Mouse (Mus musculus) myocyte (in vitro differentiated cells): Measurements from ENCODE around the gene Glra1. TPM values are rescaled to one million over a fixed set of nuclear protein-coding genes. Genes with fewer than 3 reads are reported as not detected.

Experiments used
- H3K27me3 ChIP-seq: one replicate; pipeline ENCODE4 v1.6.1; 2011; ENCODE audit not compliant: control insufficient read depth, insufficient read depth, insufficient read length
- H3K36me3 ChIP-seq: one replicate; pipeline ENCODE4 v1.6.1; 2011; ENCODE audit not compliant: control insufficient read depth, insufficient read depth
- H3K4me2 ChIP-seq: one replicate; pipeline ENCODE4 v1.6.1; 2011; ENCODE audit warnings: low read depth, control low read depth
- H3K4me3 ChIP-seq: one replicate; pipeline ENCODE4 v1.5.1; 2011; ENCODE audit warnings: mild to moderate bottlenecking, control low read depth, moderate library complexity
- H3K79me2 ChIP-seq: one replicate; pipeline ENCODE4 v1.6.1; 2011; ENCODE audit not compliant: control insufficient read depth, insufficient read depth
- H3ac ChIP-seq: one replicate; pipeline ENCODE4 v1.6.1; 2011; ENCODE audit not compliant: control insufficient read depth, insufficient read length
- CEBPB ChIP-seq: IDR thresholded peaks from 2 replicates; pipeline ENCODE4 v1.6.1; 2011; ENCODE audit warnings: mild to moderate bottlenecking, moderate library complexity; ENCODE audit not compliant: poor library complexity, insufficient read depth, severe bottlenecking
- E2F4 ChIP-seq: IDR thresholded peaks from one replicate; pipeline ENCODE4 v1.6.1; 2011; ENCODE audit warnings: mild to moderate bottlenecking, control low read depth, moderate library complexity; ENCODE audit not compliant: insufficient read depth
- MAX ChIP-seq: IDR thresholded peaks from one replicate; pipeline ENCODE4 v1.6.1; 2011; ENCODE audit warnings: low read depth, mild to moderate bottlenecking, control low read depth
- MYOD1 ChIP-seq, 3 experiments: IDR thresholded peaks; one replicate each; pipeline ENCODE4 v1.6.1; 2011; ENCODE audit warnings: control low read depth in 2 of 3, low read depth in 2 of 3, mild to moderate bottlenecking in 2 of 3, moderate library complexity in 1 of 3; ENCODE audit not compliant: insufficient read length in 2 of 3, control insufficient read depth in 1 of 3
- MYOG ChIP-seq, 3 experiments: IDR thresholded peaks; one replicate each; pipeline ENCODE4 v1.6.1; 2011; ENCODE audit warnings: control low read depth in 2 of 3, low read depth in 2 of 3, mild to moderate bottlenecking in 2 of 3; ENCODE audit not compliant: insufficient read length in 2 of 3, control insufficient read depth in 1 of 3, insufficient read depth in 1 of 3
- POLR2A ChIP-seq: IDR thresholded peaks from one replicate; pipeline ENCODE4 v1.6.1; 2011; ENCODE audit warnings: low read depth, mild to moderate bottlenecking, control low read depth, moderate library complexity; ENCODE audit not compliant: insufficient read length
- POLR2AphosphoS2 ChIP-seq: IDR thresholded peaks from one replicate; pipeline ENCODE4 v1.6.1; 2011; ENCODE audit warnings: low read depth, control low read depth; ENCODE audit not compliant: insufficient read length
- REST ChIP-seq: IDR thresholded peaks from one replicate; pipeline ENCODE4 v1.6.1; 2011; ENCODE audit warnings: mild to moderate bottlenecking, control low read depth, moderate library complexity; ENCODE audit not compliant: insufficient read depth, insufficient read length
- SRF ChIP-seq: IDR thresholded peaks from one replicate; pipeline ENCODE4 v1.6.1; 2011; ENCODE audit warnings: low read depth; ENCODE audit not compliant: control insufficient read depth, insufficient read length
- TCF12 ChIP-seq: IDR thresholded peaks from one replicate; pipeline ENCODE4 v1.6.1; 2011; ENCODE audit warnings: mild to moderate bottlenecking, control low read depth; ENCODE audit not compliant: poor library complexity, insufficient read depth, severe bottlenecking
- TCF3 ChIP-seq: IDR thresholded peaks from one replicate; pipeline ENCODE4 v1.6.1; 2011; ENCODE audit warnings: low read depth, control low read depth; ENCODE audit not compliant: insufficient read length
- USF1 ChIP-seq: IDR thresholded peaks from one replicate; pipeline ENCODE4 v1.6.1; 2011; ENCODE audit warnings: low read depth, mild to moderate bottlenecking, control low read depth, moderate library complexity
- polyA plus RNA-seq: library from polyadenylated mRNA; unstranded; fragments of >200 nt; fragmentation: generic; extraction: Trizol; gene quantifications from one replicate; pipeline ENCODE4 v1.2.1, GENCODE M21; 2012; ENCODE audit warnings: missing spikeins

Glra1 gene
- polyA plus RNA-seq, 1 experiment, result 0.02 TPM

- no peaks in the 10 kb centered on the region for H3K27me3 ChIP-seq
- no peak overlapping the region for H3K4me2 ChIP-seq
Measured at GRCm38 (mm10) chr11:55518806-55519674, 89.0 kb downstream of the Glra1 start.

GRCm38 (mm10) chr11:55517666-55518065 is 90.3 kb downstream of the Glra1 start:
- no peak for TF ChIP-seq TCF12
- no peak for TF ChIP-seq CEBPB
- TF ChIP-seq MYOG (IDR thresholded peaks at IDR 0.05; ENCODE audit: control insufficient read depth in 1 of 3, insufficient read depth in 1 of 3, insufficient read length in 2 of 3, low read depth in 2 of 3), result no peak
- no peak for TF ChIP-seq REST
- no peak for TF ChIP-seq SRF

More at GRCm38 (mm10) chr11:55518806-55519674, 89.0 kb downstream of the Glra1 start:
- H3K79me2 ChIP-seq, result no peaks in the 10 kb centered on the region
- TF ChIP-seq MAX, result no peak
- no peak for TF ChIP-seq MYOD1 (IDR thresholded peaks at IDR 0.05; ENCODE audit: control insufficient read depth in 1 of 3, insufficient read length in 2 of 3, low read depth in 2 of 3)
- TF ChIP-seq TCF3, result no peak
- TF ChIP-seq MYOG (IDR thresholded peaks at IDR 0.05; ENCODE audit: control insufficient read depth in 1 of 3, insufficient read depth in 1 of 3, insufficient read length in 2 of 3, low read depth in 2 of 3), result no peak
- no peak for TF ChIP-seq POLR2AphosphoS2
- no peak for TF ChIP-seq E2F4
- TF ChIP-seq USF1, result no peak
- TF ChIP-seq REST, result no peak
- no peak for TF ChIP-seq TCF12
- TF ChIP-seq CEBPB, result no peak
- TF ChIP-seq SRF, result no peak
- no peak for TF ChIP-seq POLR2A
- H3K36me3 ChIP-seq, result no peaks in the 10 kb centered on the region
- no peak overlapping the region for H3ac ChIP-seq
- H3K4me3 ChIP-seq, result no peak overlapping the region

GRCm38 (mm10) chr11:55511374-55511773 is 96.6 kb downstream of the Glra1 start:
- Histone ChIP-seq H3K4me2 (no peak overlapping the region), H3ac (no peak overlapping the region), H3K4me3 (no peak overlapping the region), H3K36me3 (peaks cover 5% of the 10 kb centered on the region), H3K79me2 (no peaks in the 10 kb centered on the region), H3K27me3 (no peaks in the 10 kb centered on the region)
- TF ChIP-seq SRF (no peak), CEBPB (no peak), MYOG (IDR thresholded peaks at IDR 0.05; ENCODE audit: control insufficient read depth in 1 of 3, insufficient read depth in 1 of 3, insufficient read length in 2 of 3, low read depth in 2 of 3) (no peak), REST (no peak), POLR2A (no peak), USF1 (no peak)

More at GRCm38 (mm10) chr11:55517666-55518065, 90.3 kb downstream of the Glra1 start:
- Histone ChIP-seq H3K79me2 (no peaks in the 10 kb centered on the region), H3K4me3 (no peak overlapping the region), H3K4me2 (no peak overlapping the region), H3K36me3 (no peaks in the 10 kb centered on the region), H3ac (no peak overlapping the region), H3K27me3 (no peaks in the 10 kb centered on the region)

DNA sequence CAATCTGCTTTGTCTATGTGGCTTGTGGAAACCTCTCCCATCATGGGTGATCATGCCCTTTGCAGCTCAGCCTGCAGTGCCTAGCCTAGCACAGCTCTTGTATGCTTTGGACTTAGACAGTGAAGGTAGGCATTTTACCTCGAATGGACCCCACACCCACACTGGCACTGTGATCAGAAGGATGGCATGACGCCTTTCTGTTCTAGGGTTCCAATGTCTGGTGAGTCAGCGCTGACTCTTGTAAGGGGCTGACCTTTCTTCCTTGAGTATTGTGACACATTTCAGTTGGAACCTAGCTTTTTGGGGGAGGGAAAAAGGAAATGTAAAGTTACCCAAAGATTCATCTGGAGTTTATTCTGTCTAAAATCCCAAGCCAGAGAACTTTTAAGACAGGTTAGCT is 102.5 kb downstream of the Glra1 start:
- H3K4me3 ChIP-seq, result no peak overlapping the region
- TF ChIP-seq POLR2A (peak; percentile 29), USF1 (no peak), CEBPB (peak; percentile 77), MAX (no peak), POLR2AphosphoS2 (peak; percentile 83), MYOG (IDR thresholded peaks at IDR 0.05; ENCODE audit: control insufficient read depth in 1 of 3, insufficient read depth in 1 of 3, insufficient read length in 2 of 3, low read depth in 2 of 3) (no peak), TCF3 (no peak)
- H3K4me2 ChIP-seq, result peak overlapping the region; percentile 43
- peaks cover 7% of the 10 kb centered on the region for H3K36me3 ChIP-seq
- no peaks in the 10 kb centered on the region for H3K27me3 ChIP-seq
- H3ac ChIP-seq, result no peak overlapping the region
- no peaks in the 10 kb centered on the region for H3K79me2 ChIP-seq

GRCm38 (mm10) chr11:55502886-55503285 is 105.1 kb downstream of the Glra1 start:
- no peak for TF ChIP-seq MYOD1 (IDR thresholded peaks at IDR 0.05; ENCODE audit: control insufficient read depth in 1 of 3, insufficient read length in 2 of 3, low read depth in 2 of 3)
- TF ChIP-seq MAX, result no peak
- TF ChIP-seq SRF, result no peak
- TF ChIP-seq POLR2A, result no peak
- no peak for TF ChIP-seq TCF12
- 0 out of 2 replicates have a peak, but pooled peaks have one; percentile 6 for TF ChIP-seq CEBPB
- no peak for TF ChIP-seq MYOG (IDR thresholded peaks at IDR 0.05; ENCODE audit: control insufficient read depth in 1 of 3, insufficient read depth in 1 of 3, insufficient read length in 2 of 3, low read depth in 2 of 3)
- TF ChIP-seq REST, result no peak
- no peak for TF ChIP-seq E2F4
- TF ChIP-seq POLR2AphosphoS2, result peak; percentile 53
- no peak for TF ChIP-seq TCF3
- no peak for TF ChIP-seq USF1
- Histone ChIP-seq H3K79me2 (no peaks in the 10 kb centered on the region), H3K27me3 (no peaks in the 10 kb centered on the region), H3K4me3 (no peak overlapping the region), H3K4me2 (no peak overlapping the region), H3K36me3 (peaks cover 27% of the 10 kb centered on the region), H3ac (no peak overlapping the region)
